Mouse (Mus musculus) splenic B cell, adult 2 months (primary cell): Measurements from ENCODE around the gene Retreg3.

Experiments
- DNase-seq: peaks from one replicate; pipeline ENCODE4 v3.0.0-alpha.2; 2011; ENCODE audit warnings: low read depth, low spot score
- H3K27me3 ChIP-seq: 2 replicates; pipeline ENCODE4 v1.6.1; 2012; ENCODE audit warnings: mild to moderate bottlenecking, low read length, moderate library complexity, mixed read lengths; ENCODE audit not compliant: control insufficient read depth, poor library complexity, insufficient read depth, severe bottlenecking
- H3K36me3 ChIP-seq: 2 replicates; pipeline ENCODE4 v1.6.1; 2012; ENCODE audit warnings: mild to moderate bottlenecking, low read length, moderate library complexity, mixed read lengths; ENCODE audit not compliant: control insufficient read depth, poor library complexity, insufficient read depth, severe bottlenecking

Retreg3 gene

DNA sequence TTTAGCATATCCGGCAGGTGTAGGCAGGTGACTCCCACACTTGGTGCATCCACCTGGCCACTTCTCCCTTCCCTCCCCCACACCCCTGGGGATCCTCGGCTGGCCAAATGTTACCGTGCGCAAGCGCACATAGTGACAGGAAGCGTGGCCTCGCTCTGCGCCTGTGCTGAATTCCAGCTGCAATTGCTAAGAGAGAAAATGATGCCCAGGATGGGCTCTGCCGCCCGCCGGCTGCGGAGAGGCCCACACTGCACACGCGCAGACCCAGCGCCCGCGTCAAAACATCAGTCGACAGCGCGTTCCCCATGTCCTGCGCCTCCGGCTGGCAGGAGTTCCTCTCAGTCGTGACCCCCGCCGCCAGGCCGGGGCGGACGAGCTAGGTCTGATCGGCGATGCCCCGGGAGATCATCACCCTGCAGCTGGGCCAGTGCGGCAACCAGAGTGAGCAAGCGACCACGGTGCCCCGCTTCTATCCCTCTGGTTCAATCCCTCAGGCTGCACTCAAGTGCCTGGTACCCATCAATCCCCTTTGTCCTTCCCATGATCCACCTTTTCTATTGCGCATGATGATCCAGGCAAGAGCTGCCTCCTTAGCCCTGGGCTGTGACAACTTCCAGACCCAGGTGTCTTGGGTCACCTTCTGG lies 36.2 kb upstream of the Retreg3 start, which contains the start of gene Tubg2:
Gene Tubg2 (plus strand): TSS at position 180 of the 644 bp plus-strand sequence.
- H3K27me3 ChIP-seq: no peaks in the 10 kb centered on the region
- no peaks in the 10 kb centered on the region for H3K36me3 ChIP-seq
- peak; percentile 84 for DNase-seq

DNA sequence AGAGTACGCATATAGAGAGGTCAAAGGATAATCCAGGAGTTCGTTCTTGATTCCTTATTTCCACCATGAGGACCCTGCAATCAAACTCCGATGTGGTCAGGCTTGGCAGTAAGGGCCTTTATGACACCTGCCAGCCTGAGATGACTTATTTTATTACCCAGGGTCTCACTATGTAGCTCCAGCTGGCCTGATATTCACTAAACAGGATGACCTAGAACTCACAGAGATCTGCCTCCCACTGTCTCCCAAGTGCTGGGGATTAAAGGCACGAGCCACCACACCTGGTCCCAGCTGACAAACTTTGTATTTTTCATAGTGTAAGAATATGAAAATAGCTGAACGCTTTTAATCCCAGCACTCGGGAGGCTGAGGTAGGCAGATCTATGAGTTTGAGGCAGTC lies 35.5 kb upstream of the Retreg3 start:
- no peak for DNase-seq
- no peaks in the 10 kb centered on the region for H3K36me3 ChIP-seq

DNA sequence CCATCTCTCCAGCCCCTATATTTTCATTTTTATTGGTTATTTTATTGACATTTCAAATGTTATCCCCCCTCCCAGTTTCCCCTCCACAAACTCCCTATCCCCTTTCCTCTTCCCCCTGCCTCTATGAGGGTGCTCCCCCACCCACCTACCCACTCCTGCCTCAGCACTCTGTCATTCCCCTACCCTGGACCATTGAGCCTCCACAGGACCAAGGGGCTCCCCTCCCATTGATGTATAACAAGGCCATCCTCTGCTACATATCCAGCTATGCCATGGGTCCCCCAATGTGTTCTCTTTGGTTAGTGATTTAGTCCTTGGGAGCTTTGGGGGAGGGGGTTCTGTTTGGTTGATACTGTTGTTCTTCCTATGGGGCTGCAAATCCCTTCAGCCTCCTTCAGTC lies 35.0 kb upstream of the Retreg3 start:
- H3K36me3 ChIP-seq: no peaks in the 10 kb centered on the region
- H3K27me3 ChIP-seq: no peaks in the 10 kb centered on the region

More for the DNA sequence above, 35.5 kb upstream of the Retreg3 start:
- H3K27me3 ChIP-seq: no peaks in the 10 kb centered on the region

DNA sequence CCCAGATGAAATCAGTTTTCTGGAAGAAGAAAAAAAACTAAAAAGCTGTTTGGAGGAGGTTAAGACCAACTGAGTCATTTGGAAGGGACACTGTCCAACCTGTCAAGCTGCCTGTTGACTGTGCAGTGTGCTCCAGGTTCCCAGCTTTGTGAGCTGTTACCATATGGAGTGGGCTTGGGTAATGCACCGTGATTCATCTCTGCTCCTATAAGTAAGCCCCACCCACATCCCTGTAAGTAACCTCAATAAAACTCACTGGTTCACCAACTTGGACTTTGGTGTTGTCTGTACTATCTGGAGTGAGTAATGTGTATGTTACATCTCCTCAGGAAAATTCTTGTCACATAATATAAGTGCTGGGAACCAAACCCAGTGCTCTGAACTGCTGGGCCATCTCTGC lies 33.1 kb upstream of the Retreg3 start:
- no peak for DNase-seq

More for the DNA sequence above, 35.0 kb upstream of the Retreg3 start:
- no peak for DNase-seq

DNA sequence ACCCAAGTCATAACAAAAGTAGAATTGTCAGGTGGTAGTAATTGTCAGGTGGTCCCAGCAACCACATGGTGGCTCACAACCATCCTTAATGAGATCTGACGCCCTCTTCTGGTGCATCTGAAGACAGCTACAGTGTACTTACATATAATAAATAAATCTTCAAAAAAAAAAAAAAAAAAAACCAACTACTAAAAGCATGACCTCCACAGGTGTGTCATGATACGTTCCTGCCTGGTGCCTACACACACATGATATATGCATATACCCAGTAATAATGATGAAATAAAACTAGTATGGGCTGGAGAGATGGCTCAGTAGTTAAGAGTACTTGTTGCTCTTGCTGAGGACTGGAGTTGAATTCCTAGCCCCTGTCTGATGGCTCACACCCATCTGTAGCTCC lies 31.4 kb upstream of the Retreg3 start:
- no peaks in the 10 kb centered on the region for H3K36me3 ChIP-seq
- no peak for DNase-seq
- H3K27me3 ChIP-seq: no peaks in the 10 kb centered on the region

More for the DNA sequence above, 33.1 kb upstream of the Retreg3 start:
- H3K27me3 ChIP-seq: no peaks in the 10 kb centered on the region
- H3K36me3 ChIP-seq: no peaks in the 10 kb centered on the region

DNA sequence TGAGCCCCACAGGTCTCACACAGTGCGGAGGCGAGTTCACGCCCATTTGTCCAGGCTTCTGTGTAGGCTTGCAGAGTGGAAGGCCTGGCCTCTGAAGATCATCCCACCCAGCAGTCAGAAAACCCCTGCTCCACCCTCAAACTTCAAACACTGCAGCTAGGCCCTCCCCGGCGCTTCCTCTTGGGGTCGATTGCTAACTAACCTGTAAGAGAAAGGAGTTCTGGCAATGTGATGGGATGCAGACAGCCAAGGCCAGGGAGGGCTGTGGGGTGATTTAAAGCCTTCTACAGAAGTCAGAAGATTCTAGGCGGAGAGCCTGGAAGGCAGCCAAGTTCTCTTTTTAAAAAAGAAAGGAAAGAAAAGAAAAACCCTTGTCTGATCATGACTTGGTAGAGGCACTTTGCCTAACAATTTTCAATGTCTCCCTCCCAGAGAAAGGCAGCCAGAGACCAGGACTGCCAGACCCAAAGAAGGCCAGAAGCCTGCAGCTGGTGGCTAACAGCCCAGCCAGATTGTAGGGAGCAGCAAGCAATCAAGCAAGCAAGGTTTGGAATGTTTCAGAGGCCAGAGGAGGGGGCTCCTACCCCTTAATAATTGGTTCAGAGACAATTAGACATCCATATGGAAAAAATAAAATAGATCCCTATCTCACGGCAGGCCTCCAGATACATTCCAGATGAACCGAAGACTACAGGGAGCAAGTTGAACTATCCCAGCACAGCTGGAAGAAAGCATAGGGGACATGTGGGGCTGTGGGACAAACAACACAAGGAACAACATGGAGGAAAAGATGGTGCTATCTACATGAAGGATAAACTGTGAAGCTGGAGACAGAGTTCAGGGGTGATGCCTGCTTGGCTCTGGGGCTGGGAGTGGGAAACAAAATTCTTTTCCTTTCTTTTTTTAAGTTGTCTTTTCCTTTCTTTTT lies 29.7 kb upstream of the Retreg3 start:
- Histone ChIP-seq H3K36me3 (no peaks in the 10 kb centered on the region), H3K27me3 (no peaks in the 10 kb centered on the region)
- no peak for DNase-seq

DNA sequence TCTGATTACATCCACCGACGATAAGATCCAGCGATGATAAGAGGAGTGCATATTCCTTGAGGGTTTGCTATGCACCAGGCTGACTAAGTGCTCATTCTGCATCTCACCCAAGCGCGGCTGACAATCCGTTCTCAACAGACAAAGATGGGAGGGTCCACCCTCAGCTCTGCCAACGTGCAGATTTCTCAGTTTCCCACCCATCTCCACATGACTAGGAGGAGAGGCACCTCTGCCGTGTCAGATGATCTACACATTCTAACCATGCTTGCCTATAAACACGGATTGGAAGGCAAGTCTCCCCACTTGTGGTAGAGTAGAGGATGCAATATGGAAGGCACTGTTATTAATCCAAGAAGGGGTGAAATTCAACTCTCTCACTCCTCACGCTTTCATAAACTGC lies 29.1 kb upstream of the Retreg3 start:
- no peaks in the 10 kb centered on the region for H3K36me3 ChIP-seq
- H3K27me3 ChIP-seq: no peaks in the 10 kb centered on the region
- no peak for DNase-seq

DNA sequence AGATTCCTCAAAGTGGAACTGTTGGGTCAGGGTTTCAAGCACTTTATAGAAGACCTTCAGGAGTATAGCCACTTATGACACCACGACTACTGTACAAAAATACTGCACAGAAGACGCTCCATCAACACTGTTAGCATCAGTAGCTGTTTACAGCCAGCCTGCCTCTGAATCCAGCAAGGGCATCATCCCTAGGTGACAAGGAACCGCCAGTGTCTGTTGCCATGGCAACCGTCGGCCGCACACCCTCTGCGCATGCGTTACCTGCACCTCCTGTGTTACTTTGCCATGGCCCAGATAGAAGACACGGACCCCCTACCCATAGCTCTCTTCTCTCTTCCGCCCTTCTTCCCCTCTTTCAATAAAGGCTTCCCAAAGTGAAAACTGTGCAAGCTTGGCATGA lies 26.7 kb upstream of the Retreg3 start:
- DNase-seq: no peak
- no peaks in the 10 kb centered on the region for H3K36me3 ChIP-seq
- H3K27me3 ChIP-seq: no peaks in the 10 kb centered on the region

DNA sequence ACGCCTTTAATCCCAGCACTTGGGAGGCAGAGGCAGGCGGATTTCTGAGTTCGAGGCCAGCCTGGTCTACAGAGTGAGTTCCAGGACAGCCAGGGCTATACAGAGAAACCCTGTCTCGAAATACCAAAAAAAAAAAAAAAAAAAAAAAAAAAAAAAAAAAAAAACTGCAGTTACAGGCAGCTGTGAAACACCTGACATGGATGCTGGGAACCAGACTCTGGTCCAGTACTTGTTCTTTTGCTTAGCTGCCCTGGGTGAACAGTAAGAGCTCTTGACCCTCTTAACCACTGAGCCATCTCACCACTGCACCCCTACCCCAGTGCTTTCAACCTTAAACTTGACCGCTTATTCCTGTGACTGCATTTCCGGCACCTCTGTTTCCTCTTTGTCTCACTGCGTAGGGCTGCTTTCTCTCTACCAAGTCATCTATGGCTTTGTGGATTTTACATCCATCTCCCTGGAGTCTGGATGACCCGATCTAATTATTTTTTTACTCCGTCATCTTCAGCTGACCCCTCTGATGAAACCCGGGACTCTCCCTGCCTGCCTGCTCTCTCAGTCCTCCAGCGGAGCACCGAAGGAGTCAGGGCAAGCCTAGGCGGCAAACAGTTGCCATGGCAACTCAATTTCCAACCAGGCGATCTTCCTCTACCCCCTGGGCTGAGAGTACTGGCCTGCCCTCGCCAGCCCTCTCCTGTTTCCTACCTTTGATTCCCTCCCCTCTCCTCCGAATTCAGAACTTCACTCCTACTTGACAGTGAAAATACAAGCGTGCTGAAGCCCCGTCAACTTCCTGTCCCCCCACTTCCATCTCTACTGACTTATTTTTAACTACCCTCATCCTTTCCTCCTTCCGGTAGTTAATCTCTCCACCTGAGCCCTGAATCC lies 23.9 kb upstream of the Retreg3 start:
- peak; percentile 69 for DNase-seq
- H3K27me3 ChIP-seq: 0 out of 2 replicates have a peak, but pooled peaks cover 1% of the 10 kb centered on the region

DNA sequence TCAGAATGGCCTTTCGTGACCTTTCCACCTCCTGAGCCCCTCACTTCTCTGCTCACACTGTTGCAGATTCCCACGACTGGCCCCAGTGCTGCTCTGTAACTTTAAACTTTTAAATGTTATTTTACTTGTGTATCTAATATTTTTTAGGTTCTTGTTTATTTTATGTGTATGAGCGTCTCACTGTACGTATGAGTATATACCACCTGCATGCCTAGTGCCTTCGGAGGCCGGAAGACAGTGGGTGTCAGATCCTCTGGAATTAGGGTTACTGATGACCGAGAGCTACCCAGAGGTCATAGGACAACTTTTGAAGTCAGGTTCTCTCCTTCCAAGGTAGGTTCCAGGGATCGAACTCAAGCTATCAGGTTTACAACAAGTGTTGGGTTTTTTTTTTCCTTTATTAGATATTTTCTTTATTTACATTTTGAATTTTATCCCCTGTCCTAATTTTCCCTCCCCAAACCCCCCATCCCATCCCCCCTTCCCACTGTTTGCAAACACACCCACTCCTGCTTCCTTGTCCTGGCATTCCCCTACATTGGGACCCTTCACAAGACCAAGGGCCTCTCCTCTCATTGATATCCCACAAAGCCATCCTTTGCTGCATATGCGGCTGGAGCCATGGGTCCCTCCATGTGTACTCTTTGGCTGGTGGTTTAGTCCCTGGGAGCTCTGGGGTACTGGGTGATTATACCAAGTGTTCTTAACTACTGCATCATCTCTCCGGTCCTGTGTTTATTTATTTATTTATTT lies 22.7 kb upstream of the Retreg3 start:
- H3K36me3 ChIP-seq: no peaks in the 10 kb centered on the region
- no peak for DNase-seq
- peaks cover 4% of the 10 kb centered on the region; the same call in 1 of the 2 replicates for H3K27me3 ChIP-seq

More for the DNA sequence above, 23.9 kb upstream of the Retreg3 start:
- H3K36me3 ChIP-seq: no peaks in the 10 kb centered on the region

DNA sequence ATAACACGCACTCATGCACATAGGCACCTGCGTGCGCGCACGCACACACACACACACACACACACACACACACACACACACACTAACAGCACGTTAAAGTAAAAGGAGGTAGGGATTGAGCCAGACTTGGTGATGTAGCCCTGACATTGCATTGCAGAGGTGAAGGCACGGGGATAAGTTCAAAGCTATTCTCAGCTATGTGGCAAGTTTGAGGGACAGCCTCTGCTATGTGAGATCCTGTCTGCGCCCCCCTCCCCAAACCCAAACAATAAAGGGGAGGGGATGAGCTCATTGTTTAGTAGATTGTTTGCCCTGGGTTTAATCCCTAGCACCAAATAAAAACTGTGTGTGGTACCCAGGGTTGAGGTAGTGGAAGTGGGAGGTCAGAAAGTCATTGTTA lies 21.4 kb upstream of the Retreg3 start:
- Histone ChIP-seq H3K27me3 (peaks cover 4% of the 10 kb centered on the region; the same call in 1 of the 2 replicates), H3K36me3 (no peaks in the 10 kb centered on the region)
- no peak for DNase-seq

DNA sequence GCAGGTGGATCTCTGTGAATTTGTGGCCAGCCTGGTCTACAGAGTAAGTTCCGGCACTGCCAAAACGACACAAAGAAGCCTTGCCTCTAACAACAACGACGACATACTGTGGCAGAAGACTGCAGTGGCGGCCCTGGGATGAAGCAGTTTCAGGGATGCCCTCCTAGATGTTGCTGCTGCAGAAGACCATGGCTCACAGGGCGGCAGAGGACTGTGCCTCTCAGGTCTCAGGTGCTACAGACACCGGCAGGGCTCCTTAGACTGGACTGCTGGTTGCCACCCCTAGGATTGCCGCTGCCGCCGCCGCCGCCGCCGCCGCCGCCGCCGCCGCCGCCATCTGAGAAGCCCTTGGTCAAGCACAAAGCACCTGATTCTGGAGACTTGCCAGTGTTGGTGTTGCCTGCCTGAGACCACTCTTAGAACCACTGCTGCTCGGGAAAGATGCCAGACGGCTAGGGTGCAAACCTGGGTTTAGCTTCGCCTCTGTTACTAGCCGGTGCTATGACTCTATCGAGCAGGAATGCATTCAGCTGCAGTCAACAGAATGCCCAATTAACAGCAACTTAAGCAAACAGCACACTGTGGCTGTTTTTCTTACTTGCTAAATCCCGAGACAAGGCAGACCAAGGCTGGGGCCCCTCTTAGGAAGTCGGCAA lies 20.6 kb upstream of the Retreg3 start:
- DNase-seq: peak; percentile 28
- peaks cover 5% of the 10 kb centered on the region; the same call in 1 of the 2 replicates for H3K27me3 ChIP-seq
- no peaks in the 10 kb centered on the region for H3K36me3 ChIP-seq

DNA sequence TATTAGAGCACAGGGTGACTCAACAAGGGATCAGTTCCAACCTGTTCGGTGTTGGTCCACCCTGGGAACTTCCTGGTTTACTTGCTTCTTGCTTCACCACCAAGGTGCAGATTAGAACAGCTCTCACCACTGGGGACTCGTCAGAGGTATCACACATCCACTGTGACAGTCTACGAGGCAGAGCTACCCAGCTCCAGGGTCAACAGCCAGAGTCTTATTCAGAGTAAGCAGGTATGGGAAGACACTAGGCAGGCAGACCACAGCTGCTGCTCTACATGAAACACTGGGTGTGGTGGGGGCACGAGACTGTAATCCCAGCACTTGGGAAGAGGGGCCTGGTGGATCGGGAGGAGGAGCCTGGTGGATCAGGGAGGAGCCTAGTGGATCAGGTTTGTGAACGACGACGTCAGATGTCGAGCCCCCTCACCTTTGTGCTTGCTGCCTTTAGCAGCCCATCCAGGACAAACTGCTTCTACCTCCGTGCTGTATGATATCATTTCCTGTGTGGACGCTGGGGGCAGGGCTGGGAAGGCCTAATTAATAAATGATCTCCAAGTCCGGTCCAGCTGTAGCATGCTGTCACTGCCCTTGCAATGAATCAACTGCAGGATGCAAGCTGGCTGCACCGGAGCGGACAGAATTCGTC lies 19.0 kb upstream of the Retreg3 start:
- Histone ChIP-seq H3K27me3 (peaks cover 5% of the 10 kb centered on the region; the same call in 1 of the 2 replicates), H3K36me3 (no peaks in the 10 kb centered on the region)
- DNase-seq: no peak
